Mouse (Mus musculus) kidney, postnatal 36 days (tissue): Measurements from ENCODE around the gene Zfp628.
A peak's percentile ranks its signal among the peaks of the same experiment; 100 is the strongest.

ENCODE experiments used
- DNase-seq, 2 experiments: peaks; one replicate each; pipeline ENCODE4 v3.0.0; 2021 to 2022; ENCODE audit warnings: mixed read lengths in 2 of 2

Gene Zfp628

GRCm38 (mm10) chr7:4942673-4943072, 27.7 kb downstream of the Zfp628 start:
- no peak for DNase-seq

- DNase-seq, result peak; percentile 94 to 96
These were observed 28.3 kb downstream of the Zfp628 start for GRCm38 (mm10) chr7:4943223-4943815.

- no peak for DNase-seq
These were observed 32.8 kb downstream of the Zfp628 start for GRCm38 (mm10) chr7:4947855-4948254.

GRCm38 (mm10) chr7:4948386-4948785, 33.4 kb downstream of the Zfp628 start:
- DNase-seq, result no peak

- DNase-seq, result no peak
These were observed 35.7 kb downstream of the Zfp628 start for GRCm38 (mm10) chr7:4950561-4951342.

GRCm38 (mm10) chr7:4953815-4954445, 38.9 kb downstream of the Zfp628 start:
- no peak for DNase-seq

GRCm38 (mm10) chr7:4957361-4957760, 42.3 kb downstream of the Zfp628 start:
- DNase-seq, result no peak

GRCm38 (mm10) chr7:4963527-4963926, 48.5 kb downstream of the Zfp628 start:
- no peak for DNase-seq

GRCm38 (mm10) chr7:4964272-4964671, 49.3 kb downstream of the Zfp628 start, which contains the start of gene Sbk2:
Gene Sbk2 (minus strand): TSS chr7:4964406.
- DNase-seq, result peak; percentile 68 to 89

GRCm38 (mm10) chr7:4964988-4965387, 50.0 kb downstream of the Zfp628 start:
- DNase-seq, result no peak

GRCm38 (mm10) chr7:4971068-4971467, 56.1 kb downstream of the Zfp628 start, which contains the start of gene Sbk3:
Gene Sbk3 (minus strand): TSS chr7:4971168.
- no peak for DNase-seq
